Mouse (Mus musculus) layer of hippocampus, adult 9-11 months (tissue): ENCODE results near the gene Vwa8.

Experiments used
- DNase-seq: peaks from one replicate; pipeline ENCODE4 v3.0.0; 2022

Vwa8 gene

GRCm38 (mm10) chr14:79153896-79154295, 305.0 kb downstream of the Vwa8 start:
- DNase-seq, result no peak

- no peak for DNase-seq
Observed at GRCm38 (mm10) chr14:79154961-79155360, 306.1 kb downstream of the Vwa8 start.

GRCm38 (mm10) chr14:79156526-79157411, 307.9 kb downstream of the Vwa8 start:
- no peak for DNase-seq

- DNase-seq, result no peak
Observed at GRCm38 (mm10) chr14:79157451-79158218, 308.8 kb downstream of the Vwa8 start.

GRCm38 (mm10) chr14:79158219-79158521, 309.3 kb downstream of the Vwa8 start:
- DNase-seq, result no peak

- no peak for DNase-seq
Observed at GRCm38 (mm10) chr14:79158673-79159200, 309.9 kb downstream of the Vwa8 start.

GRCm38 (mm10) chr14:79159451-79159850, 310.6 kb downstream of the Vwa8 start:
- no peak for DNase-seq

- DNase-seq, result no peak
Observed at GRCm38 (mm10) chr14:79160486-79160885, 311.6 kb downstream of the Vwa8 start.

- no peak for DNase-seq
Observed at GRCm38 (mm10) chr14:79160966-79161365, 312.1 kb downstream of the Vwa8 start.

GRCm38 (mm10) chr14:79161741-79162140, 312.9 kb downstream of the Vwa8 start:
- no peak for DNase-seq

GRCm38 (mm10) chr14:79162678-79163077, 313.8 kb downstream of the Vwa8 start:
- DNase-seq, result no peak

GRCm38 (mm10) chr14:79164334-79164733, 315.5 kb downstream of the Vwa8 start:
- no peak for DNase-seq

GRCm38 (mm10) chr14:79164925-79165324, 316.1 kb downstream of the Vwa8 start:
- no peak for DNase-seq

- no peak for DNase-seq
Observed at GRCm38 (mm10) chr14:79174526-79174925, 325.7 kb downstream of the Vwa8 start.

GRCm38 (mm10) chr14:79177754-79178153, 328.9 kb downstream of the Vwa8 start:
- no peak for DNase-seq

- DNase-seq, result no peak
Observed at GRCm38 (mm10) chr14:79178247-79178646, 329.4 kb downstream of the Vwa8 start.

- DNase-seq, result peak; percentile 24
Observed at GRCm38 (mm10) chr14:79180078-79180730, 331.4 kb downstream of the Vwa8 start.

GRCm38 (mm10) chr14:79181748-79182147, 332.9 kb downstream of the Vwa8 start:
- no peak for DNase-seq

- peak; percentile 1 for DNase-seq
Observed at GRCm38 (mm10) chr14:79182801-79183200, 333.9 kb downstream of the Vwa8 start.

- DNase-seq, result peak; percentile 1
Observed at GRCm38 (mm10) chr14:79183261-79183660, 334.4 kb downstream of the Vwa8 start.

- DNase-seq, result peak; percentile 1
Observed at GRCm38 (mm10) chr14:79184071-79184470, 335.2 kb downstream of the Vwa8 start.

- peak; percentile 13 for DNase-seq
Observed at GRCm38 (mm10) chr14:79185018-79185685, 336.3 kb downstream of the Vwa8 start.

GRCm38 (mm10) chr14:79186976-79187375, 338.1 kb downstream of the Vwa8 start:
- DNase-seq, result no peak
